Mouse (Mus musculus) layer of hippocampus, postnatal 10 days (tissue): ENCODE results near the gene Taok1. TPM values are rescaled to one million over a fixed set of nuclear protein-coding genes. Genes with fewer than 3 reads are reported as not detected.

Experiments used
- DNase-seq, 2 experiments: peaks; one replicate each; pipeline ENCODE4 v3.0.0; 2021; ENCODE audit warnings: low spot score in 2 of 2
- total RNA-seq, 2 experiments: library from RNA; stranded (reverse); gene quantifications; 2 replicates each; pipeline ENCODE4 v1.2.3; 2021

The Taok1 gene
- total RNA-seq, 2 experiments from 2014 or later: 107 to 118 TPM

DNA sequence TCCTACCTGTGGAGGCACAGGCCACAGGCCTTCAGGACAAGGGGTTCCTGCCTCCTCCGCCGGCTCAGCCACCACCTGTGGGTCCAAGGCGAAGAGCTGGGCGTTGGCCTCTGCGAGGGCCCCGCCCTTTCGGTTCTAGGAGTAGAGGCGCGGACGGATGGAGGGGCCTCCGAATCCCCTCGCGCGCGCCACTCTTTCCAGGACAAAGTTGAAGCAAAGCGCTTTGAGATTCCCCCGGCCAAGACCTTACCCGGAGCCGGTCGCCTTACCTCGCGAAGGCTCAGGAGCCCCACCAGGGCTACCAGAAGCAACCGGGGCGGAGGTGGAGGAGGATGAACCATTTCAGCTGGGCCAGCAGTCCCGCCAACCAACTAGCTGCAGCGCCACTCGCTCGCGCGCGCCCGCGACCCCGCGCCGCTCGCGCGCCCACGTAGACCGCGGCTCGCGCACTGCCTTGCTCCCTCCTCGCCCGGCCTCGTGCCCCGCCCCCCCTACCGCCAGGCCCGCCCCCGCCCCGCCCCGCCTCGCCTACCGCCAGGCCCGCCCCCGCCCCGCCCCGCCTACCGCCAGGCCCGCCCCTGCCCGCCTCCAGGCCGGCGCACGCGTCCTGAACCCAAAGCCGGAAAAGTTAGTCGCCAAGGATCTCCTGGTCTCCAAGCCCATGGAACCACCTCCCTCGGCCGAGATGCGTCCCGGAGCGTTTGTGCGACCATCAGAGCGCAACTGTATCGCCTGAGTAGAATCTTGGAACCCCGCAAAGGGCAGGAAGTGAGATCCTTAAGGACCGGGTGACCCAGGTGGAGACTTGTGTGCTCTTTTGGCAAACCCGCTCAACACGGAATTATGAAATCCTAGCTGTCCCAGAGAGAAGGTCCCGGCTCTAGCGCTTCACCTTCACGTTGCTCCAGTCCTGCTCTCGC lies 94.5 kb downstream of the Taok1 start:
- peak in 1 of 2 experiments; percentile 81 for DNase-seq

DNA sequence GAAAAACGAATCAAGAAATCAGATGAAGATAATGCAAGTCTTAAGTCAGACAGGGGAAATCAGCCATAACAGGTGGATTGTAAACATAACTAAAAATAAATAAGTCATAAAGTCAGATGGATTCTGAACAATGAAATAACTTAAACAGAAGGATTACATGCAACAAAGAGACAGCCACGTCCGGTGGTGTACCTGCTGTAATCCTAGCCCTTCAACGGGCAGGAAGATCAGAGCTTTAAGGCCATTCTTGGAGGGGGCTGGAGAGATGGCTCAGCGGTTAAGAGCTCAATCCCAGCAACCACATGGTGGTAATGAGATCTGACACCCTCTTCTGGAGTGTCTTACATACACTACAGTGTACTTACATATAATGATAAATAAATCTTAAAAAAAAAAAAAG lies 96.3 kb downstream of the Taok1 start:
- no peak for DNase-seq

DNA sequence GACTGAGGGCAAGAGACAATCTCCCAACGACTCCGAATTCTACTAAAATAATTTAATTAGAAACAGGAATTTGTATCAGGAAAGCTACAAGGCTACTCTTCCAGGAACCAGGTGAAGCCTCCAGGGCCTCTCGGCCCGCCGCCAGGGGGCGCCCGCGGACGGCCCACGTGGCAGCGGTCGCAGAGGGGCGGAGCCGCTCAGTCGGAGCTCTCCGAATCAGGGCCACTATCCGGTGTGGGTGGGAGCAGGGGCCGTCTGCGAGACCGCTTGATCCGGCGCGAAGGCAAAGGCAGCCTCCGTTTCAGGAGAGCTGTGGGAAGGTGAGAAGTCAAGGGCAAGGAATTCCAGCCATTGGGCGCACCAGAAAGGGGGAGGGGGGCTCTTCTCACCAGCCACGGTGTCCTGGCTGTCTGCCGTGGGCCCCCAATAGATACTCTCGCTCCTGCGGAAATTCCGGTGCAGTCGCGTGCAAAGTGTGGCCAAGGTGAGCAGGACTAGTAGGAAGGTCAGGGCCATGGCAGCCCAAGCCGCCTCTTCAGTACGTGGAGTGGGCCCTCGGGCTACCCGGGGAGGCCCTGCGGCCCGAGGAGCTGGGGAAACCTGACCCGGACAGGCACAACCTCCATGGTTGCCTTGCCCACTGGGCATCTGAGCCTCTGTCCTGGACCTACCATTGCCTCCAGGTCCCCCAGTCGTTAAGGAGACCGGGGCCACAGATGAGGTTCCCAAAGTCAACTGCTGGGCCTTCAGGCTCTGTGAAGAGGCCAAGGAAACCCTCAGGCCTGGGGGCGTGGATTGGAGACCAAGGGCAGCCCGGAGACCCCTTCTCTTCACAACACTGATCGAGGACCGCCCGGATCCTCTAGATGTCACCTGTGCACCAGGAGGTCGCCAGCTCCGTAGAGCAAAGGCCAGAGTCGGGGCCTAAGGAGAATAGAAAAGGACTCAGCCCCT lies 99.3 kb downstream of the Taok1 start:
- peak; percentile 80 to 89 for DNase-seq

DNA sequence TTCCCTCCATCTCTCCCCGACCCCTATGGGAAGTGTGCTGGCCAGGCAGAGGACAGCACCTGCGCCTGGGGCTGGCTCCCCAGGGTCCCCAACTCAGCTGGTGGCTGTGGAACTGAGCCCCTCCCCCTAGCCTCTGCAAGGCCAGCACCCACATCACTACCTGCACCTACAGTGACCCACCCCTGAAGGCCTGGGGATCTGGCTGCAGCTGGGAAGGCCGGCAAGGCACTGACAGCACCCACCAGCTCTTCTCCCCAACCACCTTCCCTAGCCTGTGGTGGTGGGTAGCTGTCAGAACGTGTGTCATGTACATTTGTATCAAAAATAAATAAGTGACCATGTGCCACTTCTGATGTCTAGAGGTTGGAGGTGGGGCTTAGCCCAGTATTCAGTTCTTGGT lies 100.2 kb downstream of the Taok1 start:
- DNase-seq: no peak

DNA sequence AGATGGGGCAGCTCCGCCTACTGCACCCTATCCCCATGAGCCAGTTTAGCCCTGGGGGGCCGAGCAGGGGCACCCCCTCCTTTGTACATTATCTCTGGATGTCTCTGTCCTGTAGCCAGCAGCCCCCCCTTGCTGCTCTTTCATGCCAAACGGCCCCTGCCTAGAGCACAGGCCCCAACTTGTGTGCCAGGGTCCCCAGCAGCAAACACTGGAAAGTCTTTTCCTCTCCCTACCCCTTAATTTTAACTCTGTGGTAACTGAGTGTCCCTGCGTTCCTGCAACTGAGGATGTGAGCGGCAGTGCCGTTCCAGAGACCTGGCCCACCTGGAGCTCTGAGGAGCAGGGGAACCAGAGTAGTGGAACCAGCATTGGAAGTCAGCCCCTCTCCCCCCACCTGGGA lies 100.7 kb downstream of the Taok1 start:
- no peak for DNase-seq

DNA sequence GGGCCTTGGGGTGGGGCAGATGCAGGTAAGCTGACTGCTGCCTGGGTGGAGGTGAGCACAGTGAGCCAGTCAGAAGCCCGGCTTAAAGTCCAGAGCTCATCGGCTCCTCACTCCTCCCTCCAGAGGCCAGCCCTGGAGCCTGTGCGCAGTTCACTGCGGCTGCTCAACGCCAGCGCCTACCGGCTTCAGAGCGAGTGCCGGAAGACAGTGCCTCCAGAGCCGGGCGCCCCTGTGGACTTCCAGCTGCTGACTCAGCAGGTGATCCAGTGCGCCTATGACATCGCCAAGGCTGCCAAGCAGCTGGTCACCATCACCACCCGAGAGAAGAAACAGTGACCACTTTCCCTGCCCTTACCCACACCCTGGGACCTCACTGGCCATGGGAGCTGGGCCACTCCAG lies 101.3 kb downstream of the Taok1 start:
- no peak for DNase-seq

DNA sequence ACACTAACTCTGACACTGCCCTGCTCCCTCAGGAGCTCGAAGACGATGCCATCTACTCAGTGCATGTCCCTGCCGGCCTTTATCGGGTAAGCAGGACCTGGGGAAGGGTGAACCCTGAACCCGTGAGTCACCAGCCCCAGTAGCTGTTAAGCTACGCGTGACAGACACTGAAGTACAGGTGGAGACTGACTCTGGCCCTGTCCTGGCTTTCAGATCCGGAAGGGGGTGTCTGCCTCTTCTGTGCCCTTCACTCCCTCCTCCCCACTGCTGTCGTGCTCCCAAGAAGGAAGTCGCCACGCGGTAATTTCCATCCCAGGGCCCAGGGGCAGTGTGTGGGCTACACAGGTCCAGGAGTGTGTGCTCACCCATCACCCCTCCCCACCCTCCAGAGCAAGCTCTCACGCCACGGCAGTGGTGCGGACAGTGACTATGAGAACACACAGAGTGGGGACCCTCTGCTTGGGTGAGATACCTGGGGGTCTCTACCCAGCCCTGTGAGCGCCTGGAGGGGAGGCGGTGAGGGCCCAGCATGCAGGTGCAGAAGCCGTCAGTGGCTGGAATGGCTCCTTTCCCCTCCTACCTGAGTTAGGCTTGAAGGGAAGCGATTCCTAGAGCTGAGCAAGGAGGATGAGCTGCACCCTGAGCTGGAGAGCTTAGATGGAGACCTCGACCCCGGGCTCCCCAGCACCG lies 102.2 kb downstream of the Taok1 start:
- DNase-seq: no peak

DNA sequence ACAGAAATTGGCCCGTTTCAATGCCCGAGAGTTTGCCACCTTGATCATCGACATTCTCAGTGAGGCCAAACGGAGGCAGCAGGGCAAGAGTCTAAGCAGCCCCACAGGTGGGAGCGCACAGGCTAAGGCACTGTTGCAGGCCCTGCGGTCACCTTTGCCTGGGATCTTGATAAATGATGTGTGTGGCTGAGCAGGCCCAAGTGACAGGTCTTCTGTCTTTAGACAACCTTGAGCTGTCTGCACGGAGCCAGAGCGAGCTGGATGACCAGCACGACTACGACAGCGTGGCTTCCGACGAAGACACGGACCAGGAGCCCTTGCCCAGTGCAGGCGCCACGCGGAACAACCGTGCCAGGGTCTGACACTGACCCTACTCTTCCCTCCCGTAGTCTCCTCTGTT lies 103.2 kb downstream of the Taok1 start:
- no peak for DNase-seq

DNA sequence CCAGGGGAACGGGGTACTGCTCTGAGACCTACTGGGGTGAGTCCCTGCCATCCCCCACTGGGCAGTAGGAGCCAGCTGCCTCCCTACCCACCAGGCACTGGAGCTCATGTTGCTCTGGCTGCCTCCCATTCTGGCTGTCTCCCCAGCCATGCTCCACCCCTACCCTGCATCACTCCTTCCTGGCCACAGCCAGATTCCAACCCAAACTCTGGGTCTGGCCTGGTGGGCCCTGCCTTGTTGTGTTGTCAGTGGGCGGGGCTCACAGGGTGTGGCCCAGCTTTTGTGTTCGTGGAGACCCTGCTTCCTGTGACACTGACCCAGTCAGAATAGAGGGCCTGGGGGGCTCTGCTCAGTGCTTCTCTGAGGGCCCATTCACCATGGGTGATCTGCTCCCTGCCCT lies 104.1 kb downstream of the Taok1 start:
- DNase-seq: no peak

DNA sequence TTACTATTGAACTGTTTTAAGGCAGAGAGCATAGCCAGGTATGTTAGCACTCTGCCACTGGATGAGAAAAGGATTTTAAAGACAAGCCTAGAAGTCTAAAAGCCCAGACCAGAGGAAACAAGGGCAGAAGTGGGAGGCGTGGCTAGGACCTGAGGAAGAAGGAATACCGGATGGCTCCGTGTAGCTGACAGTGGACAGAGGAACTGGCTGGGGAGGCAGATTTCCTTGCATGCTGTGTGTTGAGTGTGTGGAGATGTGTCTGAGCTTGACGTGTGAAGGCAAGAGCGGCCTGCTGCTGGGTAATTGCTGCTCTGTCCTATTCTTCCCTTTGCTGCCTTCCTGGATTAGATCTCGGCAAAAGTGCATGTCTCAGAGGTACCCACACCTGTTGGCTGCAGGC lies 105.1 kb downstream of the Taok1 start:
- DNase-seq: no peak

DNA sequence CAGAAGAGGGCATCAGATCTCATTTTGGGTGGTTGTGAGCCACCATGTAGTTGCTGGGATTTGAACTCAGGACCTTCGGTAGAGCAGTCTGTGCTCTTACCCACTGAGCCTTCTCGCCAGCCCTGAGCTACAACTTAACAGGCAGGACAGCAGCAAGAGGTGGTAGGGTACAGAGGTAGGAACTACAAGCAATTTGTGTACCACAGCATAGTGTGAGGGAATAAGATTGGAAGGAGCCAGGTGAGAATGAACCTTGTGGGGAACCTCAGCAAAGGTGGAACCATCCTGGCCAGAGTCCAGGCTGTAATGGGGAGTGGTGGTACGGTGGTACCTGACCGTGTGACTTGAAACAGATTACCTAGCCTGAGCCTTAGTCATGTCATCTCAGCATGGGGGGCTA lies 105.6 kb downstream of the Taok1 start:
- DNase-seq: no peak

DNA sequence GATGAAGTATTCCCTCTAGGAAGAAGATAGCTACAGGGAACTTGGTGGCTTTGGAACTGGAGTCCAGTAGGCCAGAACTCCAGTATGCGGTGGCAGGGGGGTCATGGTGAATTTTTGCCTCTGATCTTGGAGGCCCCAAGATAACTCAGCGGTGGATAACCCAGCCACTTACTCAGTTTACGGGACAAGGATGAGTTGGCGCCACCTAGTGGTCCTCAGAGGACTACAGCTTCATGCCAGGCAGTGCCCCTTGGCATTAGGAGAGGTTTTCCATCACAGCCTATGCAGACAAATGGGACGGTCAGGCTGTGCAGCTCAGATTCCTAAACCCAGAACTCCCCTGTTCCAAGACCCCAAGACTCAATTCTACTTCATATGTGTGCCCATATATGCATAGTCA lies 106.2 kb downstream of the Taok1 start:
- peak; percentile 81 to 85 for DNase-seq

DNA sequence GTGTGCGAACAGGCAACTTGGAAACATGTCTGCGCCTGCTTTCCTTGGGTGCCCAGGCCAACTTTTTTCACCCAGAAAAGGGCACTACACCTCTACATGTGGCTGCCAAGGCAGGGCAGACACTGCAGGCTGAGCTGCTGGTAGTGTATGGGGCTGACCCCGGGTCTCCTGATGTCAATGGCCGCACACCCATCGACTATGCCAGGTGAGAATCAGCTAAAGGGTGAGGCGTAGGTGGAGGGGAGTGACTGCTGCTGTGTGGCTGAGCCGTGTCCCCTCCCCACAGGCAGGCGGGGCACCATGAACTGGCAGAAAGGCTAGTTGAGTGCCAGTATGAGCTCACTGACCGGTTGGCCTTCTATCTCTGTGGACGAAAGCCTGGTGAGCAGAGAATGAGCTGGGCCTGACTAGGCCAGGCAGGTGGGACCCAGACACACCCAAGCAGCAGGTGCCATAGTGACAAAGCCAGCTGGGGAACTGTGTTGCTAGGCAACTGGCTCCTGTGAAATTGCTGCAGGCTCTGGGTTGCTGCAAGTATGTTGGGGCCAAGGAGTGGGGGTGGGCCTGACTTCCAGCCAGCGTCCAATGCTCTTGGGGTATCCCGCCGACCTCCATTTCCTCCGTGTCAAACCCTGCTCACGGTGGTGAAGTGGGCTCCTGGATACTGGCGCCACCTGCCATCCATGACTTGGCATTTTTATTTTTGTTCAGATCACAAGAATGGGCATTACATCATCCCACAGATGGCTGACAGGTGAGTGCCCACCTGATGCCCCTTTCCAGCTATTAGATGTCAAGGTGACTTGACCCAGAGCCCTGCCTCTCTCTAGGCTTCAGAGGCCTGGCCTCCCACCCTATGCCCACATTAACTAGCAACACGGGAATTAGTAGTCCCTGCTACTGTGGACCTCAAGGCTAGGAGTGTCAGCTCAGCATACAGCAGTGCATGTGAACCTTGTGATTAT lies 107.0 kb downstream of the Taok1 start:
- DNase-seq: peak; percentile 34 to 55

DNA sequence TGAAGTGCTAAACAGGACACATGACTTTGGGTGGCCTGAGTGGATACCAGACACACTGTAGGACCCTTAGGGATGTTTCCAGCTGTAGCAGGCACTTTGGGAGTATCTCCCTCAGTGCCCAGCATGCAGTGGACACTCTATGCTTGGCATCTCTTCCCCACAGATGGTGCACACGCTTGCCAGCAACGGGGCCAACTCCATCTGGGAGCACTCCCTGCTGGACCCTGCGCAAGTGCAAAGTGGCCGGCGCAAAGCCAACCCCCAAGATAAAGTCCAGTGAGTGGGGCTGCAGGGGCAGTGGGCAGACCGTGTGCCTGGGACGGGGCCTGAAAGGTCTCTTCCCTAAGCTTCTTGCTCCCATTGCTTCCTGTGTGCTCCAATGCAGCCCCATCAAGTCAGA lies 108.3 kb downstream of the Taok1 start:
- DNase-seq: peak; percentile 35 to 46

DNA sequence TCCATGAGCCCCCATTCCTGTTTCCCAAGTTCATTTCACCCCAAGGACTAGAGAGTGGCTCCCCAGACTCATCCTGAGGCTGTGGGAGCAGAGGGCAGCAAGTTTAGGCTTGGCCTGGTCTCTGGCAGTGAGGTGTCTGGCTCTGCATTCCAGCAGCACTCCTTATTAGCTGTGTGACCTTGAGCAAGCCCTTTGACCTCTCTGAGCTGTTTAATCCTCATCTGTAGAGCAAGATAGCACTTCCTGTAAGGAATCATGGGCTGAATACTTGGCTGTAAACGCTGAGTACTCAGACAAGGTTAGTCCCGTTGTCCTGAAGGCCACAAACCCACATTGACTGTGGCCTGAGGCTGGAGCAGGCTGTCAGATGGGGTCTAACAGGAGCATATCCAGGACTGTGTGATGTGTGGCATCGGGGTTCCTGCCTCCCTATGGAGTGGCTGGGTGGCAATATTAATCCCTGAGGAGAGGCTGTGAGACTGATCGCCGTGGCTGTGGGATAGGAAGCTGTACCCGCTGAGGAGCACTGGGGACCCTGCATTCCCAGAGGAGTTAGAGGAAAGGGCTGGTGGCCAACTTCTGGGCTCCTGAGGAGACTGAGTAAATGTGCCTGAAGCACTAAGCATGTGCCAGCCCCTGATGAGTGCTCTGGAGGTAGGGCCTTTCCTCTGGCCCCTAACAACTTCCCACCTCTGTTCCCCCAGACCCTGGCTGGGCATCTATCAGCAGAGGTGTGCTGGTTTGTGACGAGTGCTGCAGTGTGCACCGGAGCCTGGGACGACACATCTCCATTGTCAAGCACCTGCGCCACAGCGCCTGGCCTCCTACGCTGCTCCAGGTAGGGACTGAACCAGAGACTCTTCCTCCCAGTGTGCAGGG lies 109.1 kb downstream of the Taok1 start:
- no peak for DNase-seq

DNA sequence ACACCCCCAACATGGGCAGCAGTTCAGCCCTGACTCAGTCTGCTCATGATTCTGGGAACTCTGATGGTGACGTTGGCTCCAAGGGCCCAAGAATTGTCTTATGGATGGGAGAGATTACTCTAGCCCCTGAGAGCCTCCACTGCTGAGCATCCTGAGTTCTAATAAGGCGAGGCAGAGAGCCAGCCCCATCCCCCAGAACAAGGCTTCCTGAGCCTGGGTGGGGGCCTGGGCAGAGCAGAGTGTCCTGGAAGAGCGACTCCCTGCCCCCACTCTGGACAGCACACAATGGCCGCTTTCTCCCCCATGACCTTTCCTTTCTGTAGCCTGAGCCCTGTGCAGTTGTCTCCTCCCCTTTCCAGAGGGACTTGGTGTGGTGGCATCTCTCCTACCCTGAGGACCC lies 109.8 kb downstream of the Taok1 start:
- peak in 1 of 2 experiments; percentile 25 for DNase-seq

DNA sequence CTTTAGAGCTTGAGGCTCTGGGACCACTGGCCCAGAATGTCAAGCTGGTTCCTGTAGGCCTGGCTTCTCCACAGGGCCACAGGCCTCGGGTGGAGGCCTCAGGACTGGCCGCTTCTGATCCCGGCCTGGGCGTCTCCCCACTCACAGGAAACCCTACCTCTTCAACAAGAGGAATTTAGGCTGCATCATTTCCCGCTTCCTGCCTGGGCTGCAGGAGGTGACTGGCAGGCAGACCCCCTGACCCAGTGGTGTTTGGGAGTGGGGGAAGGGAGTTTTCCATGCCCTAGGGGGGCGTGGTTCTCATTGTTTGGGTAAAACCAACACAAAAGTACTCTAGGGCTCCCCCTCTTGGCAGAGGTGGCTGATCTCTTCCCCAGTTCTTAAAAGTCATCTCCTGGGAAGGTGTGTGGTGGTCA lies 110.3 kb downstream of the Taok1 start:
- DNase-seq: peak in 1 of 2 experiments; percentile 52

DNA sequence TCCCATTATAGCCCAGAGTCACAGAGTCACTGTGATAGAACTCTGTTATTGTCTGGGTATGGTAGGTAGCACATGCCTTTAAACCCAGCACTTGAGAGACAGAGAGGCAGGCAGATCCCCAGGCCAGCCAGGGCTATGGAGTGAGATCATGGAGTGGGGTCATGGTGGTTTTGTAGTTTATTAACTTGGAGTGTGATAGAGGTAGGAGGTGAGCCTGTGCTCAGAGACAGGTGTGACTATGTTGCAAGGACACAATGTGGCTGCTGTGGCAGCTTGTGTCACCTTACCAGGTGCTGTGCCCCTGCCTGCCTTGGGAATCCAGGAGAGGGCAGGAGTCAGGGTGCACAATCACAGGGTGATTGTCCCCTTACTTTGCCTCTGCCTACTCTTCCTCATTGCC lies 112.1 kb downstream of the Taok1 start:
- no peak for DNase-seq

DNA sequence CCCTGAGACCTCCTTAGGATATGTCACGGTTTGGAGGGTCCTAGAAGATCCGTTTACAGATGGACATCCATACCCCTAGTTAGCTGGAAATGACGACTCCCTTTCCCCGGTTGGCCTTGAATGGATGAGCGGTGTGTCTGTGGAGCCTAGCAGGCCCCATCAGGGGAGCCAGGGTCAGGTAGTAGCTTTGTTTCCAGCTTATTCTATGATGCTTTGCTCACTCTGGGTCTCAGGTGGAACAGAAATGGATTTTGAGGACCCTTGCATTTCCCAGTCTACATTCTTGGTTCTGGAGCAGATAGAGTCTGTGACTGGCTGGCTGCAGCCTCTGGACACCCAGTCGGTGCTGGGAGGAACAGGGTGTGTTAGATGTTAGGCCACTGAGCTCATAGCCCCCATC lies 112.8 kb downstream of the Taok1 start:
- no peak for DNase-seq
